In genomic region chr3:97925246-97925645, GRCm38 (mm10) we compare ENCODE assay signal across 19 mouse cellular contexts. TPM values are rescaled to one million over a fixed set of nuclear protein-coding genes. Genes with fewer than 3 reads are reported as not detected.
DNase-seq lines count a peak whose midpoint lies in the region.
"Had no signal": no experiment of that assay in that cellular context is flagged by ENCODE, and none has a peak within 500 bp of the region (broad histone marks: within the 10 kb centered on the region; RNA-seq: fewer than 3 reads in every experiment).

No protein-coding gene starts in this region.

- DNase-seq in heart, adult 11 months = peak; percentile 64
- DNase-seq in heart, postnatal 4 days = no peak
- peak; percentile 53 for DNase-seq in right cerebral cortex, adult 18-20 months
- DNase-seq in right cerebral cortex, postnatal 10 days (ENCODE audit: low spot score in 2 of 2) = no peak
- DNase-seq in brain, adult 2 months (ENCODE audit: low read depth, low spot score) = peak; percentile 65
- DNase-seq in cerebellum, adult 18-20 months = no peak
- DNase-seq: adrenal gland, postnatal 10 days; adrenal gland, postnatal 36 days; B cell, adult 2 months; cerebellum, adult 11 months; cerebellum, adult 8-10 months; cerebellum, postnatal 10 days; cerebellum, postnatal 36 days; embryo, embryonic 11 days; gastrocnemius, adult 2 months; gastrocnemius, postnatal 14 days; heart, adult 18-20 months; heart, postnatal 10 days; heart, postnatal 36 days had no signal

RNA-seq across cellular contexts. Expression of gene Sec22b, which starts 24.3 kb away (rescaled TPM):
- total RNA-seq in heart, postnatal 4 days (2021) = 10 to 100 TPM; 62.4 to 63.3 TPM

RNA-seq across cellular contexts. Expression of gene Pde4dip, which starts 36.7 kb away (rescaled TPM):
- total RNA-seq in heart, postnatal 4 days (2021) = 100 to 1,000 TPM; 632 to 678 TPM

Comparison
In these comparisons a context has a peak if more than half of its experiments do, and no peak if none do; other contexts are left out.
1. DNase-seq: peak in heart, adult 11 months (single experiment), right cerebral cortex, adult 18-20 months (single experiment) and brain, adult 2 months (single experiment); none in heart, postnatal 4 days (single experiment), right cerebral cortex, postnatal 10 days (0 of 2) and cerebellum, adult 18-20 months (0 of 2).